Mouse (Mus musculus) spleen, adult 2 months (tissue): ENCODE measurements around the gene Shf. TPM values are rescaled to one million over a fixed set of nuclear protein-coding genes. Genes with fewer than 3 reads are reported as not detected.

Experiments
- DNase-seq, 2 experiments: peaks; one replicate each; pipeline versions ENCODE4 v3.0.0 to v3.0.0-alpha.2; 2012 to 2021; ENCODE audit warnings: low spot score in 2 of 2, low read depth in 1 of 2
- H3K27ac ChIP-seq: fragments of 200-500 bp; 2 replicates; pipeline ENCODE4 v1.5.1; 2012; ENCODE audit warnings: low read length, inconsistent platforms; ENCODE audit not compliant: insufficient read depth
- H3K27me3 ChIP-seq: fragments of 200-500 bp; 2 replicates; pipeline ENCODE4 v1.6.1; 2012; ENCODE audit warnings: mild to moderate bottlenecking, moderate library complexity, low read length, inconsistent platforms; ENCODE audit not compliant: control insufficient read depth, insufficient read depth
- H3K36me3 ChIP-seq: fragments of 200-500 bp; 2 replicates; pipeline ENCODE4 v1.6.1; 2012; ENCODE audit warnings: mild to moderate bottlenecking, low read length, inconsistent platforms; ENCODE audit not compliant: control insufficient read depth, insufficient read depth
- H3K4me1 ChIP-seq: fragments of 200-500 bp; 2 replicates; pipeline ENCODE4 v1.6.1; 2011; ENCODE audit warnings: inconsistent platforms; ENCODE audit not compliant: control insufficient read depth, insufficient read depth, insufficient read length
- H3K4me3 ChIP-seq: fragments of 200-500 bp; 2 replicates; pipeline ENCODE4 v1.5.1; 2011; ENCODE audit warnings: mild to moderate bottlenecking, inconsistent platforms; ENCODE audit not compliant: insufficient read depth, insufficient read length; ENCODE audit errors: extremely low read depth
- CTCF ChIP-seq: fragments of 200-500 bp; IDR thresholded peaks from 2 replicates; pipeline ENCODE4 v1.5.1; 2011; ENCODE audit warnings: mild to moderate bottlenecking, inconsistent platforms; ENCODE audit not compliant: insufficient read depth, insufficient read length, insufficient replicate concordance; ENCODE audit errors: extremely low read depth
- POLR2A ChIP-seq: fragments of 200-500 bp; IDR thresholded peaks from 2 replicates; pipeline ENCODE4 v1.6.1; 2011; ENCODE audit warnings: low read depth, low read length, inconsistent platforms
- WGBS: fragments of 180-500 bp; shearing (Covaris S2); methylation state at CpG from one replicate; pipeline ENCODE4 v1.1.7; 2018; 5-methylcytosine and 5-hydroxymethylcytosine counted together
- polyA plus RNA-seq: library from polyadenylated mRNA; depleted of rRNA; stranded (reverse); fragments of >200 nt; gene quantifications from 2 replicates; pipeline ENCODE4 v1.2.3, GENCODE M21; 2012

Shf gene
- polyA plus RNA-seq, 1 experiment, result 4.3 TPM

GRCm38 (mm10) chr2:122376041-122376561 lies 7.1 kb upstream of the Shf start:
- H3K27ac ChIP-seq, result peak overlapping the region; percentile 80
- H3K4me1 ChIP-seq, result 0 out of 2 replicates have a peak, but pooled peaks cover 2% of the 10 kb centered on the region
- no peaks in the 10 kb centered on the region for H3K27me3 ChIP-seq
- no peak for TF ChIP-seq POLR2A
- TF ChIP-seq CTCF, result no peak
- H3K4me3 ChIP-seq, result peak overlapping the region; percentile 83
- peak in 1 of 2 experiments; percentile 47 for DNase-seq
- under 1% methylated on average over 22 of the region's 22 CpGs for WGBS
- no peaks in the 10 kb centered on the region for H3K36me3 ChIP-seq

GRCm38 (mm10) chr2:122375391-122375991 lies 6.5 kb upstream of the Shf start:
- TF ChIP-seq CTCF (no peak), POLR2A (no peak; the same call in 1 of the 2 replicates)
- H3K36me3 ChIP-seq, result no peaks in the 10 kb centered on the region
- H3K4me3 ChIP-seq, result peak overlapping the region; percentile 83
- DNase-seq, result peak; percentile 90 to 98
- H3K27ac ChIP-seq, result peak overlapping the region; percentile 80
- 0% methylated on average over 32 of the region's 32 CpGs for WGBS
- 0 out of 2 replicates have a peak, but pooled peaks cover 2% of the 10 kb centered on the region for H3K4me1 ChIP-seq
- H3K27me3 ChIP-seq, result no peaks in the 10 kb centered on the region

DNA sequence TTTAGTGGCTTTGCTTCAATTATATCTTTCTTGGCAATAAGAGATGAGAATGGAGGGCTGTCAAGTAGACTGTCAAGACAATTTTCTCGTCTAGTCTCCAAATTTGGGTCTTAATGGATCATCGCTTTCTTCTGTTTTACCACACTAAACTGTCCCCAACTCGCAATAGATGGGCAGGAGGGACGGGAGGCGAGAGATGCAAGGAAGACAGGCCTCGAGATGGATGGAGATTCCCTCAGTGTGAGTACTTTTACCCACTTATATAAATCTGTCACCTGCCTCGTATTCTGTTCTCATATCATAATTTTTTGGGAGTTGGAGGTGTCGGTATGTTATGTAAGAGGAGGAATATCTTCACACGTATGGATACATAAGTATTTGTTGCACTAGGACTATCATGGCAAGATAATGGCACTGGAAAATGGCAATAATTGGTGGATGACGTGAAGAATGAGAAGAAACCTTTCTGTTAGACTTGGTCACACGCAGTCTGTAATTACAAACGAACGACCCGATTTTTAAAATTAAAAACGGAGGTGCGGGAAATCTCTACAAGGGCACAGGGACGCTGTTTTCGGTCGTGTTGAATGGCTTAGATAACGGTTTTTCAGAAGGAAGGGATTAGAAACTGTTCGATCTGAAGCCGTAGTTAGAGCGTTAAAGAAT lies 5.8 kb upstream of the Shf start:
- Histone ChIP-seq H3K4me3 (peak overlapping the region; percentile 54), H3K27me3 (no peaks in the 10 kb centered on the region), H3K4me1 (0 out of 2 replicates have a peak, but pooled peaks cover 2% of the 10 kb centered on the region), H3K36me3 (no peaks in the 10 kb centered on the region), H3K27ac (no peak overlapping the region)
- no peak for TF ChIP-seq CTCF
- no peak for TF ChIP-seq POLR2A
- WGBS, result 27% methylated on average over 23 of the region's 23 CpGs
- DNase-seq, result no peak

- Histone ChIP-seq H3K4me1 (peaks cover 2% of the 10 kb centered on the region; the same call in 1 of the 2 replicates), H3K4me3 (no peak overlapping the region), H3K27me3 (no peaks in the 10 kb centered on the region), H3K36me3 (no peaks in the 10 kb centered on the region), H3K27ac (no peak overlapping the region)
- 82% methylated on average over 5 of the region's 5 CpGs for WGBS
- no peak for DNase-seq
- no peak for TF ChIP-seq POLR2A
- TF ChIP-seq CTCF, result no peak
Measured at GRCm38 (mm10) chr2:122374012-122374411, 5.0 kb upstream of the Shf start.

- H3K4me3 ChIP-seq, result no peak overlapping the region
- no peak overlapping the region for H3K27ac ChIP-seq
- H3K27me3 ChIP-seq, result no peaks in the 10 kb centered on the region
- TF ChIP-seq POLR2A (no peak), CTCF (no peak)
- no peaks in the 10 kb centered on the region for H3K36me3 ChIP-seq
- peaks cover 5% of the 10 kb centered on the region for H3K4me1 ChIP-seq
- 90% methylated on average over 1 of the region's 1 CpGs for WGBS
- DNase-seq, result no peak
Measured at GRCm38 (mm10) chr2:122372541-122372940, 3.6 kb upstream of the Shf start.

- no peak for TF ChIP-seq CTCF
- TF ChIP-seq POLR2A, result no peak
- DNase-seq, result no peak
- no peak overlapping the region for H3K4me3 ChIP-seq
- H3K27me3 ChIP-seq, result no peaks in the 10 kb centered on the region
- 86% methylated on average over 3 of the region's 3 CpGs for WGBS
- H3K27ac ChIP-seq, result no peak overlapping the region
- H3K4me1 ChIP-seq, result peaks cover 5% of the 10 kb centered on the region
- no peaks in the 10 kb centered on the region for H3K36me3 ChIP-seq
Measured at GRCm38 (mm10) chr2:122372067-122372466, 3.1 kb upstream of the Shf start.
